Mouse (Mus musculus) lung, postnatal 0 days (tissue): ENCODE data around the gene Ifitm2. TPM values are rescaled to one million over a fixed set of nuclear protein-coding genes. Genes with fewer than 3 reads are reported as not detected.
"Not testable (repeated sequence)": the region's sequence is repeated elsewhere in the genome, so short reads cannot be mapped to it uniquely, and the experiment has no call there.

Source experiments
- ATAC-seq: fragments of 200-750 bp; cut with Nextera tagmentation; 2 replicates; pipeline ENCODE4 v1.8.0; 2017; ENCODE audit warnings: moderate library complexity
- DNase-seq: peaks from one replicate; pipeline ENCODE4 v3.0.0-alpha.2; 2016; ENCODE audit warnings: low spot score
- H3K27ac ChIP-seq: fragments of 300-500 bp; sonication (generic); 2 replicates; pipeline ENCODE4 v1.5.1; 2014; ENCODE audit warnings: antibody characterized with exemption, mild to moderate bottlenecking, low read length, mixed read lengths
- H3K27me3 ChIP-seq: fragments of 300-500 bp; sonication (generic); replicated peaks from 2 replicates; pipeline ENCODE4 v1.6.1; 2014; ENCODE audit warnings: low read length, mixed read lengths; ENCODE audit not compliant: insufficient read depth
- H3K36me3 ChIP-seq: fragments of 300-500 bp; sonication (generic); 2 replicates; pipeline ENCODE4 v1.6.1; 2014; ENCODE audit warnings: low read length, mixed read lengths; ENCODE audit not compliant: insufficient read depth
- H3K4me1 ChIP-seq: fragments of 300-500 bp; sonication (generic); 2 replicates; pipeline ENCODE4 v1.6.1; 2014; ENCODE audit warnings: antibody characterized with exemption, low read depth, low read length, mixed read lengths; ENCODE audit not compliant: insufficient read depth
- H3K4me2 ChIP-seq: fragments of 300-500 bp; sonication (generic); replicated peaks from 2 replicates; pipeline ENCODE4 v1.6.1; 2014; ENCODE audit warnings: low read depth, mild to moderate bottlenecking, low read length, moderate library complexity, mixed read lengths
- H3K4me3 ChIP-seq: fragments of 300-500 bp; sonication (generic); 2 replicates; pipeline ENCODE4 v1.5.1; 2014; ENCODE audit warnings: low read depth, low read length
- H3K9ac ChIP-seq: fragments of 300-500 bp; sonication (generic); replicated peaks from 2 replicates; pipeline ENCODE4 v1.6.1; 2014; ENCODE audit warnings: low read depth, mild to moderate bottlenecking
- H3K9me3 ChIP-seq: fragments of 300-500 bp; sonication (generic); 2 replicates; pipeline ENCODE4 v1.6.1; 2016; ENCODE audit warnings: low read length, mixed read lengths
- CTCF ChIP-seq: IDR thresholded peaks from 2 replicates; pipeline ENCODE4 v1.5.1; 2016; ENCODE audit warnings: antibody characterized with exemption, mild to moderate bottlenecking
- EP300 ChIP-seq: IDR thresholded peaks from 2 replicates; pipeline ENCODE4 v1.6.1; 2016; ENCODE audit warnings: antibody characterized with exemption, mild to moderate bottlenecking, control low read depth
- WGBS: fragments of 180-500 bp; shearing (Covaris S2); extraction: QIAGEN DNeasy Blood & Tissue Kit; methylation state at CpG from one replicate; pipeline ENCODE4 v1.1.7; 2014; 5-methylcytosine and 5-hydroxymethylcytosine counted together
- polyA plus RNA-seq: library from polyadenylated mRNA; unstranded; fragments of >200 nt; fragmentation: Nextera tagmentation; extraction: Ambion mirVana; gene quantifications from 2 replicates; pipeline ENCODE4 v1.2.1, GENCODE M21; 2015

The Ifitm2 gene
- polyA plus RNA-seq, 1 experiment from 2014 or later, result 1,710 TPM

DNA sequence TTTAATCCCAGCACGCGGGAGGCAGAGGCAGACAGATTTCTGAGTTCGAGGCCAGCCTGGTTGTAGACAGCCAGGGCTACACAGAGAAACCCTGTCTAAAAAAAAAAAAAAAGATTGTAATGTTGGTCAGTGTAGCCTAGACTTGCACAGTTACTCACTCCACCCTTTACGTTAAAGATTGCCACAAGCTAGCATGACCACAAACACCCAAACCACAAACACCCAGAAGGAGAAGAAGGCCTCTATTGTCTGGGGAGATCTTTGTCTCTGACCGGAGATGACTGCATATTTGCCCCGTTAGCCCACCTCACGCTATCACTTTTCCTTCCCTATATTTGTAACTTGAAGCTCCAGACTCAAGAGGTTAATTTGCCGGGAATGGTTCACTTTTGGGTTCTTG is 25.9 kb upstream of the Ifitm2 start:
- Histone ChIP-seq H3K4me2 (no peak overlapping the region), H3K27ac (no peak overlapping the region), H3K9ac (no peak overlapping the region), H3K9me3 (peaks cover 3% of the 10 kb centered on the region; the same call in 1 of the 2 replicates), H3K4me1 (no peaks in the 10 kb centered on the region), H3K4me3 (no peak overlapping the region), H3K27me3 (no peaks in the 10 kb centered on the region), H3K36me3 (no peaks in the 10 kb centered on the region)
- DNase-seq (no peak), ATAC-seq (no peak)
- 86% methylated on average over 8 of the region's 8 CpGs for WGBS
- TF ChIP-seq CTCF (no peak), EP300 (no peak)

DNA sequence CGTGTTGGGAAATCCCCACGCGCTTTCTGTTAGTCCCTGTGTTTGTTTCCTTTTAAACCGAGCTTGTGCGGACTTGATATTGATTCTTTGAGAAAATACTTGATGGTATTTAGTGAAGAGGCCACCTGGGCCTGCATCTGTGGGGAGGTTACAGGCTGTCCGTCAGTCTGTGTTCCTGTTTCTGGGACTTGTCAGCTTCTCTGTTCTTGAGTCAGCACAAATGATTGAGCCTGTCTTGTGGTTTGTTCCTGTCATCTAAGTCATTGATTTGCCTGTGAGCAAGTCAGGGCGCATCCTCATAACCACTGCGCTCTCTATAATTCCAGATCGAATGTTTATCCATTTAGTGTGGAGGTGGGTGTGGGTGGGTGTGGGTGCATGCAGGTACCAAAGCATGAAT is 20.9 kb upstream of the Ifitm2 start:
- not testable (repeated sequence) for ATAC-seq, DNase-seq, H3K4me1 ChIP-seq, H3K9me3 ChIP-seq, H3K36me3 ChIP-seq, H3K27ac ChIP-seq, H3K4me2 ChIP-seq, H3K9ac ChIP-seq, H3K27me3 ChIP-seq, H3K4me3 ChIP-seq
- 80% methylated on average over 9 of the region's 9 CpGs for WGBS

DNA sequence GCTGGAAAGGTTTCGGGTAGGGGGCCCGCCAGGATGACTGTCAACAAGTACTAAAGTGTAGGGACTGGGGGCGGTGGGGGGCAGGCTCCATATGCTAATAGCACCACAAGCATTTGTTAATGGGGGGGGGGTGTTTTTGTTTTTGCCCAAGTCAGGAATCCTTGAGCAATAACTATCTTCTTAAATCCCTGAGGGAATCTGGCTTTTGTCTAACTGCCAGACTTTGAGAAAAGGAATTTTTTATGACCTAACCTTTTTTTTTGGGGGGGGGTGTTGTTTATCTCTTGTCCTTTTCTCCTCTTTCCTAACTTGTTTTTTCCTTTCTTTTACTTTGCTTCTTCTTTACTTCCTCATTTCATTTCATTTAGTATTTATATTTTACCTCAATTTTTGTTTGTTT is 19.7 kb upstream of the Ifitm2 start:
- peak overlapping the region; percentile 71 for H3K27ac ChIP-seq
- no peak for TF ChIP-seq CTCF
- WGBS, result 42% methylated on average over 3 of the region's 3 CpGs

GRCm38 (mm10) chr7:140974940-140975339 is 19.2 kb upstream of the Ifitm2 start:
- Histone ChIP-seq H3K9ac (no peak overlapping the region), H3K9me3 (no peaks in the 10 kb centered on the region), H3K27ac (peak overlapping the region; percentile 71), H3K27me3 (no peaks in the 10 kb centered on the region), H3K4me3 (no peak overlapping the region), H3K4me2 (no peak overlapping the region), H3K4me1 (peaks cover 5% of the 10 kb centered on the region; the same call in 1 of the 2 replicates), H3K36me3 (no peaks in the 10 kb centered on the region)
- ATAC-seq (no peak), DNase-seq (no peak)
- no peak for TF ChIP-seq EP300
- TF ChIP-seq CTCF, result no peak
- WGBS, result 15% methylated on average over 9 of the region's 9 CpGs

More for the DNA sequence above, 19.7 kb upstream of the Ifitm2 start:
- Histone ChIP-seq H3K36me3 (no peaks in the 10 kb centered on the region), H3K9me3 (no peaks in the 10 kb centered on the region), H3K4me1 (peaks cover 5% of the 10 kb centered on the region; the same call in 1 of the 2 replicates), H3K4me2 (no peak overlapping the region), H3K27me3 (no peaks in the 10 kb centered on the region), H3K4me3 (no peak overlapping the region), H3K9ac (no peak overlapping the region)
- ATAC-seq (no peak; the same call in 1 of the 2 replicates), DNase-seq (peak; percentile 81)

DNA sequence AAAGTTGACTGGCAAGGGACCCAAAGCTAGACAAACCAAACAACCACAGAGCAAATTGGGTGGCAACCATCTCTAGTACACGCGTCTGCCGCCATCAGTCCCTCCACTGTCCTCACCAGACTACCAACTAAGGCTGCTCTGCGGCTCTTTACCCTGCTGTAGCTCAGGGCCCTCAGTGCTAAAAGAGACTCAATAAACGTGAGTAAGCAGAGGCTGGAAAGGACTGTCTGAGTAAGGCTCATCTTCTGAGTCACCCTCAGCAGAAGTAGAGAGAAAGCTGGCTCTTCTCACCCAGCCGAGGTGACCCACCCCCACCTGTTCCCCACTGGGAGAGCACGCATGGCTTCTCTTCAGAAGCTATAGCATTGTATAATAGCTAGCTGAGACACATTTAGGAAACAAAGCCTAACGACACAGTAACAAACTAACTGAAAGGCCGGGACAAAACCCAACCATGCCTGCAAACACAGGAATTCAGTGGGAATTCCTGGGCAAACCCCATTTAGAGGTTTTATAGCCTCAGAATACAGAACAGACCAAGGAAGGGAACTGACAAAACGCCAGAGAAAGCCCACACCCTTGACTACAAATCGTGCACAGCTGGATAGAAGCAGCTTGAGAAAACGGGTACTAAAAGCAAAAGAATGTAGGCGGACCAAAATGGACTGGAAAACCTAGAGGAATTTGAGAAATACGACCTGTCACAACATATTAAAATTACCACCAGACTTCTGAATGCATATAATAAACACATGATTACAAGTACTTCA is 17.8 kb upstream of the Ifitm2 start:
- Histone ChIP-seq H3K36me3 (no peaks in the 10 kb centered on the region), H3K9ac (no peak overlapping the region), H3K4me2 (no peak overlapping the region), H3K4me1 (peaks cover 5% of the 10 kb centered on the region; the same call in 1 of the 2 replicates), H3K27ac (peak overlapping the region; percentile 38), H3K4me3 (no peak overlapping the region), H3K27me3 (no peaks in the 10 kb centered on the region), H3K9me3 (no peaks in the 10 kb centered on the region)
- DNase-seq (peak; percentile 35), ATAC-seq (no peak)
- 53% methylated on average over 14 of the region's 14 CpGs for WGBS
- no peak for TF ChIP-seq EP300
- TF ChIP-seq CTCF, result no peak

DNA sequence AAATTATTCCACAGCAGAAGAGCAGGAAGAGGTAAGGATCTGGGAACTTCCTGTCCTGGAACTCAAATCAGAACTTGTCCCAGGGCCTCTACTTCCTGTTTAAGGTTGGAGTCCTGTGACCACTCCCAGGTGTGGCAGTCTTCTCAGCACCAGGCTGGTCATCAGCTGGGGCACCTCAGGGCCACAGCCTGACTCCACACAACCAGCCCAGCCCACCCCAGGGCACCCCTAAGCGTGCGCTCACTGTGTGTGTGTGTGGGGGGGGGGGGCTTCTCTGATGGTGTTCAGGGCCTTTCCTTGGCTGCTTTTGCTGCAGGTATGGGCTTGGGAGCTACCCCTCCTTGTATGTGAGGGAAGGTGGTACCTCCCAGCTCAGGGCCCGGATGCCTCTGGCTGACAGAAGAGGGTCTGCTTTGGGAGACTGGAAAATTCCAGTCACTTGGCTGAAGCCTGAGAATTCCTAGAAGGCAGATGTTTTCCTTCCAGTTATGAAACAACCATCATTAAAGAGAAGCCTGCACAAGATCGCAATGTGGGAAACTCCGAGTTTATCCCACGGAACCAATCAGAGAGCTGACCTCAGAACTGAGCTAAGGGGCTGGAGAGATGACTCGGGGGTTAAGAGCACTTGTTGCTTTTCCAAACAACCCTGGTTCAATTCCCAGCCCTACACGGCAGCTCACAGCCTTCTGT is 15.8 kb upstream of the Ifitm2 start:
- ATAC-seq (peak; percentile 61), DNase-seq (peak; percentile 83)
- Histone ChIP-seq H3K4me2 (no peak overlapping the region), H3K36me3 (no peaks in the 10 kb centered on the region), H3K27ac (peak overlapping the region; percentile 84), H3K9ac (no peak overlapping the region), H3K4me1 (peaks cover 5% of the 10 kb centered on the region; the same call in 1 of the 2 replicates), H3K4me3 (no peak overlapping the region), H3K9me3 (no peaks in the 10 kb centered on the region), H3K27me3 (no peaks in the 10 kb centered on the region)
- 55% methylated on average over 8 of the region's 8 CpGs for WGBS
- peak; percentile 42 for TF ChIP-seq EP300
- TF ChIP-seq CTCF, result no peak
